Mouse (Mus musculus) cerebral cortex, adult 2 months (tissue): ENCODE measurements around the gene Clic4.

Experiments used
- WGBS: fragments of 180-500 bp; shearing (Covaris S2); methylation state at CpG from one replicate; pipeline ENCODE4 v1.1.7; 2018; 5-methylcytosine and 5-hydroxymethylcytosine counted together

Clic4 gene

GRCm38 (mm10) chr4:135231543-135231942 lies 41.1 kb downstream of the Clic4 start:
- WGBS: 75% methylated on average over 5 of the region's 5 CpGs

GRCm38 (mm10) chr4:135231136-135231535 lies 41.5 kb downstream of the Clic4 start:
- WGBS: 40% methylated on average over 3 of the region's 3 CpGs

GRCm38 (mm10) chr4:135230661-135231060 lies 42.0 kb downstream of the Clic4 start:
- 56% methylated on average over 5 of the region's 5 CpGs for WGBS

- WGBS: 64% methylated on average over 4 of the region's 4 CpGs
Observed at GRCm38 (mm10) chr4:135229871-135230270, 42.7 kb downstream of the Clic4 start.

- WGBS: 81% methylated on average over 3 of the region's 3 CpGs
Observed at GRCm38 (mm10) chr4:135228136-135228535, 44.5 kb downstream of the Clic4 start.

- 83% methylated on average over 12 of the region's 12 CpGs for WGBS
Observed at GRCm38 (mm10) chr4:135226008-135226667, 46.5 kb downstream of the Clic4 start.

GRCm38 (mm10) chr4:135223808-135224207 lies 48.8 kb downstream of the Clic4 start:
- 81% methylated on average over 9 of the region's 9 CpGs for WGBS

- 61% methylated on average over 12 of the region's 12 CpGs for WGBS
Observed at GRCm38 (mm10) chr4:135221632-135222407, 50.8 kb downstream of the Clic4 start.

GRCm38 (mm10) chr4:135220641-135221040 lies 52.0 kb downstream of the Clic4 start:
- 75% methylated on average over 3 of the region's 3 CpGs for WGBS

GRCm38 (mm10) chr4:135219652-135220051 lies 53.0 kb downstream of the Clic4 start:
- 34% methylated on average over 4 of the region's 4 CpGs for WGBS

- WGBS: 89% methylated on average over 2 of the region's 2 CpGs
Observed at GRCm38 (mm10) chr4:135209846-135210245, 62.8 kb downstream of the Clic4 start.

- WGBS: 3% methylated on average over 47 of the region's 47 CpGs
Observed at GRCm38 (mm10) chr4:135205711-135206600, 66.7 kb downstream of the Clic4 start.

GRCm38 (mm10) chr4:135205254-135205653 lies 67.4 kb downstream of the Clic4 start:
- WGBS: 34% methylated on average over 5 of the region's 5 CpGs

- 56% methylated on average over 5 of the region's 5 CpGs for WGBS
Observed at GRCm38 (mm10) chr4:135204666-135205065, 67.9 kb downstream of the Clic4 start.

GRCm38 (mm10) chr4:135203806-135204560 lies 68.6 kb downstream of the Clic4 start:
- WGBS: 34% methylated on average over 17 of the region's 17 CpGs

GRCm38 (mm10) chr4:135203279-135203678 lies 69.3 kb downstream of the Clic4 start:
- 11% methylated on average over 14 of the region's 14 CpGs for WGBS

- 73% methylated on average over 16 of the region's 16 CpGs for WGBS
Observed at GRCm38 (mm10) chr4:135201771-135202170, 70.8 kb downstream of the Clic4 start.

GRCm38 (mm10) chr4:135197857-135198256 lies 74.8 kb downstream of the Clic4 start:
- 52% methylated on average over 8 of the region's 8 CpGs for WGBS

- 85% methylated on average over 5 of the region's 5 CpGs for WGBS
Observed at GRCm38 (mm10) chr4:135192841-135193240, 79.8 kb downstream of the Clic4 start.

- 79% methylated on average over 11 of the region's 11 CpGs for WGBS
Observed at GRCm38 (mm10) chr4:135191604-135192003, 81.0 kb downstream of the Clic4 start.

GRCm38 (mm10) chr4:135191185-135191584 lies 81.4 kb downstream of the Clic4 start:
- WGBS: 81% methylated on average over 1 of the region's 1 CpGs
